Mouse (Mus musculus): ENCODE results near the gene Ptpn14.

Ptpn14 gene

DNA sequence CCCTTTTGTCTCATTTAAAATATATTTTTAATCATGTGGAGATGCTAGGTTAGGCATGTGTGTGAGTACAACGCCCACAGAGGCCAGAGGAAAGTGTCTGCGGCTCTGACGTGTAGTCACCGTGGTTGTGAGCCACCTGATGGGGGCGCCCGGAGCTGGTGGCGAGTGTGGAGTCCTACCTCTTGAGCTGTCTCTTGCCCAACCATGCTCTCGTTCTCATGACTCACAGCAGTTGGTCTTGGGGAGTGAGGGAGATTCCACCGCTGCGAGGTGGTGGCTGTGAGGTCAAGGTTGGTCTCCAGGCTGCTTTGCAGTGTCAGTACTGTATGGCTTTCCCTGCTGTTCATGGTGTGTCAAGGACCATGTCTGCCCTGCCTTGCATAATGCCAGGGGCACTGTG, 140.0 kb downstream of the Ptpn14 start:
- DNase-seq (ENCODE audit: low spot score), result no peak

DNA sequence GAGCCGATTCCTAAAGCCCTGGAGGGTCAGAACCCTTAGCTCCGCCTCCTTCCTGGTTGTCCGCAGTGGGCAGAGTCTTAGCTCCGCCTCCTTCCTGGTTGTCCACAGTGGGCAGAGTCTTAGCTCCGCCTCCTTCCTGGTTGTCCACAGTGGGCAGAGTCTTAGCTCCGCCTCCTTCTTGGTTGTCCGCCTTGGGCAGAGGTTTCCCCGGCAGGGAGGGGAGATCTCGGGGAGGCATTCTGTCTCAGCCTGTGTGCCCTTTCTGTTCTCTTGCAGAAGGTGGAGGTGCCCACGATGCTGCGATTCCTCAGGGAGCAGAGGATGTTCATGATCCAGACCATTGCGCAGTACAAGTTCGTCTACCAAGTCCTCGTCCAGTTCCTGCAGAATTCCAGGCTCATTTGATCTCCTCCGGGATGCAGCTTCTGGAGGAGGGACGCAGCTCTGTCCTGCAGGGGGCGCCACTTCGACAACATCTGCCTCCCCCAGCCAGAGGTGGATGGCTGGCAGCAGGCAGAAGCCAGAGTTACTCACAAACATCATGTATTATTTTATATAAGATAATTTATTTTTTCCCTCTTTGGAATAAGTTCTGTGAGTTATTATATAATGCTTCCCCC, 141.7 kb downstream of the Ptpn14 start:
- DNase-seq (ENCODE audit: low spot score), result no peak

DNA sequence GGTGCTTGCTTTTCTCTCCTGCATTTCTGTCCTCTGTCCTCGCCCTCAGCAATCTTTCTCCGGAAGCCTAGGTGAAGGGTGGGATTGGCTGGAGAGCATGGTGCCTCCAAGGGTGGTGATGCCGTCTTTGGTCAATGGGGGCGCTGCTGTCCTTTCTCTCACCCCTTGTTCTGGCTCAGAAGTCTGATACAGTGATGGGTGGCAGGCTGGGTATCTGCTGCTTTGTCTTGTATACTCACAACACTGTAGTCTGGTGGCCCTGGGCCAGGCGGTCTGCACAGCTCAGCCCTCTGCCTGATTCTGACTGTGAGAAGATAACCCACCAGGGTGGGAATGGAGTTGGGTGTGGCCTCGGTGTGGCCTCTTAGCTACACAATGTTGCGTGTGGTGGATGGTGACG, 142.5 kb downstream of the Ptpn14 start:
- no peak for DNase-seq (ENCODE audit: low spot score)

DNA sequence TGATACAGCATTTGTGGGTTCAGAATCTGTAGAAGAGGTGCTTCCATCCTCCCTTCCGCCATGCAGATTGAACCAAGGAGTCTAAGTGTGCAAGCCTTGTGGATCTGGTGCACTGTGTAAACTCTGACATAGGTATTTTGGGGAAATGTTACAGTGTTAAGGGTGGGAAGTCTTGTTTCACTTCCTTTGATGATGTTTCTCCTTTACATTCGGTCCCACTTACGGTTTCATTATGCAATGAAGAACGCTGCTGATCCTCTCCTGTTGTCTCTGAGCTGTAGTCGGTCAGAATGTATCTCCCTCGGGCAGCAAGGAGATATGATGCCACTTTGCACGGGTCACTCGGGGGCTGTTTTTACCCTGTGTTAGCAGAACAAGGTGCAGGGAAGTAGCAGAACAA, 143.6 kb downstream of the Ptpn14 start:
- DNase-seq (ENCODE audit: low spot score), result no peak

DNA sequence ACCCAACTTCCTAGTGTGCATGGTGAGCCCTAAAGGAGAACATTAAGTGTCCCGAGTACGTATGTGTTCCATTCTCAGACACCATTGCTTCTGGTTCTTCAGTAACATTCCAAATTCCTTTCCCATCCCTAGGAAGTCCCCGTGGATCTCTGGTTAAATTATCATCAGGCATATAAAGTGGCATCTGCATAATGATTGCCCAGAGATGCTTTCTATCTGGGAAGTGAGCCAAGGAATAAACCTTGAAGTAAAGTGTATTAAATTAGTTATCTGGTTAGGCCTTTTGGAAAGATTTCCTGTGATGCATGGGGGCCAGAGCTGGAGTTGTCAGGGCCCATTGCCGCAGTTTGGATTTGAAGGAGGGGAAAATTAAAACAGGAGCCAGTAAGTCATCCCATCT, 144.0 kb downstream of the Ptpn14 start:
- no peak for DNase-seq (ENCODE audit: low spot score)

DNA sequence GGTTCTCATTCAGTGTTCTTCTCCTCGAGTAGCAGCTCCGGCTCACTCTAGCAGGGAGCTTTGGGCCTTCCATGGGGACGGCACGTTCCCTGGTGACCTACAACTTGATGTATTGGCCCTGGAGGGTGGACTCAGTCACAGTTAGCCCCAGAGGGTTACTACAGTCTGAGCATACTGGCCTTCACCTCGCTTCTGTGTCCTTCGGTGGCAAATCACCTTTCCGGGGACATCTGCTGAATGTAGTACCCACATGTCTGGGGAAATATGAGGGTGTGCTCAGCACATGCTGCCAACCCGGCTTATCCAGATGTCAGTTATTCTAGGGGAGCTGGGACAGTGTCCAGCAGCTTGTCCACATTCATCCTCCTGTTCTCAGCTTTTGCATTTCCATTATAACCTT, 145.5 kb downstream of the Ptpn14 start:
- DNase-seq (ENCODE audit: low spot score), result no peak

DNA sequence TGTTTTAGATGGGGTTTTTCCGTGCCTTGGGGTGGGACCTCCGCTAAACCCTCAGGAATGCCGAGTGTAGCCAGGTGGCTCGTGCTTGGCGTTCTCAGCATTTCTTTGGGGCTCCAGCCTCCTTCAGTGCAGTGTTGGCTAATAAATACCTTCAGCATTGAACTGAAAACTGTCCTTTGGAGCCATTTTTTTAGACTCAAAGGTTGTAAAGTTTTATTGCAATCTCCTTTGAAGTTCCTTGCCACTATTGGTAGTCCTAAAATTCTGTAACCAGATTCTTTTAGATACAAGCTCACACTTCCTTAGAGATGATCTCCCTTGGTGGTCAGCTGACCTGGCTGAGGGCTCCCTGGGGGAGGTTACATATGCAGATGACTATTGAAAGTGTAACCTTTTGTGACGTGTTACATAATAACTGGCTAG, 147.4 kb downstream of the Ptpn14 start:
- DNase-seq (ENCODE audit: low spot score), result no peak

DNA sequence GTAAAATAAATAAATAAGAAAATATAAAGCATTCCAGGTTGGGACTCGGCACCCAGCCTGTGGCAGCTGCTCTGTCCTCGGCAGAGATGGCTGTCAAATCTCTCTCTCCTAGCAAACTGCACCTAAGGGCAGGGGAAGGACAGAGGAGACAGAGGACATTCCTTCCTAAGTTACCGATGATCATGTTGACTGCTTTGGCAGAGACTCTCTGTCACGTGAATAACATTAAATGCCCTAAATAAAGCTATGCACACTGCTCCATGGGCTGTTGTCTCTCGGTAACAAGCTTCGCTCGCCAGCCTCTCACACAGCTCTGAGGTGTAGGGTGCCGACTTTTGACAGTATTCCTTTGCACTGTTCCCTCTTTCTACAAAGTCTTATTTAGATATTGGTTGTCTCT, 148.1 kb downstream of the Ptpn14 start:
- no peak for DNase-seq (ENCODE audit: low spot score)

DNA sequence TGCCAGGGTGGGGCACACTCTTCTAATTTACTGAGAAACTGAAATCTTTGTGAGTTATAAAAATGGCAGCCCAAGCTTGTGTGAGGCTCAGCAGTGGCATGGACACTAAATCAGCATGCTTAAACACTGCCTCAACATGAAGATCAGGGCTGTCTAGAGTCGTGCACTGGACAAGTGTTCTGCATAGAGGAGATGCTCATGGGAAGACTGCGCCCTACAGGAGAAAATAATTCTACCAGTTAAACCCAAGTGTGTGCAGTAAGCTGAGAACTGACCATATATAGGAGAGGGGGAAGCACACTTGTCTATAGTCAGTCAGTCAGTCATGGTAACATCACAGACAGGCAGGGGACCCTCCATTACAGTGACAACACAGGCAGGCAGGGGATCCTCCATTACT, 151.1 kb downstream of the Ptpn14 start:
- DNase-seq (ENCODE audit: low spot score), result no peak

DNA sequence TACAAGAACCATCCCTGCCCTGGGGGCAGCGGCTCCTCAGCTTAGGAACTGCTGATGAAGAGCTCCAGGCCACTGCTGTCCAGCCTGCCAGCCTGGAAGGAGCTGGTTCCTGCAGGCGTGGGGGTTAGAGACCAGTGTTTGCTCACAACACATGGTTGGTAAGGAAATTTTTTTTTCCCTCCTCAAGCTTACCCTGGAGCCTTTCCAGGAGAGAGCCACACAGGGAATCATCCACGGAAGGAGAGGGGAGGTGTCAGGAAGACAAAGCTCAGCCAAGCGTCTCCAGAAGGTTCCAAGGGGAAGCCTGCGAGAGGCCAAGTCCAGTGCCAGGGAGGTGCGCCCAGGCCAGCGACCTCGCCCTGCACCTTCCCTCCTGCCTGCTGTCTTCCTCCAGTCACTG, 151.9 kb downstream of the Ptpn14 start:
- DNase-seq (ENCODE audit: low spot score), result no peak

DNA sequence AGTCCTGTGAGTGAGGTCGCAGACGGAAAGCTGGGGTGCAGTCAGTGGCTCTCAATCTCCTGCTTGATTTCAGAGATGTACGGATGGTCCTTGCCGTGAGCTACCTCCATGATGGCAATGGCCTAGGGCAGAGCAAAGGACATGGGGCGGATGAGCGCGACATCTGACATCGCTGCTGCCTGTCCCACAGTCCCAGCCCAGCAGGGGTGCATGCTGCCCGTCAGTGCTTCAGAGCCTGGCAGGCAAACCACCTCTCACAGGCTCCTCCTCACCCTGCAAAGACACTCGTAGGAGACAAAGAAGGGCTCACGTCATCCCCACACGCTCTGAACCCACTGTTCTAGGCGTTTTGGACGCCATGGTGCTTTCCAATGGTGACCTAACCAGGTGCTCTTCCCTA, 152.7 kb downstream of the Ptpn14 start:
- DNase-seq (ENCODE audit: low spot score), result no peak

DNA sequence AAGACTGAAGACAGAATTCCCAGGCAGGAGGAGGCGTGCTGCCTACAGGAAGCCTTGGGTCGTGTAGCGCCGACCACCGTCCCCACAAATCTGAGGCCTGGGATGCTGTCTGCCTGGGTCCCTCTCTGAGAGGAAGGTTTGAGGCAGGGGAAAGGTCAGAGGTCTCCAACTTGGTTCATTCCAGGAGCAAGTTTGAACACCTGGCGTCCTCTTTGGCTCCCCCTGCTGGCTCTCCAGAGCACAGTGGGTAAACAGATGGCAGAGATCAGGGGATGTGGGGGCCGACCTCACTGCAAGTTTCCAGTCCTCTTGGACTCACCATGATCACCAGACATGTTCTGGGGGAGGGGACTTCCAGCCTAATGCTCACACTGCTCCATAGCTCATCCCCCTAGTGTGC, 154.8 kb downstream of the Ptpn14 start:
- no peak for DNase-seq (ENCODE audit: low spot score)

DNA sequence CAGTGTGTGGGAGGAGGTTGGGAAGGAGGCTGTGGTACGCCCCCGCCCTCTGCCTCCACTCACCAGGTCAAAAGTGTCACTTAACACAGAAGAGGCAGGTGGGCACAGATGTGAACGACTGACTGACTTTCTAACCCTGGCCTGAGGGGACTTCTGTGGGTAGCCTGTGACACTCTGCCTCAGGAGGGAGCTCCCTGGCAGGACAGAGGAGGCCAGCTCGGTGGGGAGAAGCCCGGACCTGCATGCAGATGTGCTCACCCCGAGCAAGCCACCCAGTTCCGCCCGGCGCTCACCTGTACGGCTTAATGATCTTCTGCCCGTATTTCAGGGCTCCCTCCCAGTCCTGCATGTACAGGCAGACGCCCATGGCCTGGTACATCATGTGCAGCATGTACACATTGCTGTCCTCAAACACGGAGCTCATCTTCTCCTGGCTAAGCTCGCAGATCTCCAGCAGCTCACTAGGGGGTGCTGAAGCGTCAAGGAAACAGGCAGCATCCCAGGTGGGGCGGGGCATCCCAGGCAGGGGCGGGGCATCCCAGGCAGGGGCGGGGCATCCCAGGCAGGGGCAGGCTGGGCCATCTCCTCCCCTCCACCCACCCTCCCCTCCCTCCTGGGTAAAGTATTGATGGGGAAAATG, 155.6 kb downstream of the Ptpn14 start:
- no peak for DNase-seq (ENCODE audit: low spot score)

DNA sequence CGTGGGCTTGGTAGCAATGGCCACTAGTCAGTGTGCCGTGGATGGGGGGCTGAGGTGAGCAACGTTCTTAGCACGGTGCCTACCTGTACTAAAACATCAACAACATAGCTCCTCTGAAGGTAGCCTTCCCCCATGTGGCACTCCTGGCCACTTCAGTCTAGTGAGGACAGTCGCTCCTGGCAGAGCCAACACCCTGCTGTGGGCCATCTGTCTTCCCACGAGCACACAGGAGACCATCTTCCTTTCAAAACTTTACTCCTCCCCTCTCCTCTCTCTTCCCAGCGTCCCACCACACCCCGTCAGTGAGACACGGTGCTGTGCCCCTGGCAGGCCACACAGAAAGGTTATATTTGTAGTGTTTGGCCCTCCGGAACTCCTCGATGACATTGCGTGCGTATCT, 156.9 kb downstream of the Ptpn14 start:
- no peak for DNase-seq (ENCODE audit: low spot score)

DNA sequence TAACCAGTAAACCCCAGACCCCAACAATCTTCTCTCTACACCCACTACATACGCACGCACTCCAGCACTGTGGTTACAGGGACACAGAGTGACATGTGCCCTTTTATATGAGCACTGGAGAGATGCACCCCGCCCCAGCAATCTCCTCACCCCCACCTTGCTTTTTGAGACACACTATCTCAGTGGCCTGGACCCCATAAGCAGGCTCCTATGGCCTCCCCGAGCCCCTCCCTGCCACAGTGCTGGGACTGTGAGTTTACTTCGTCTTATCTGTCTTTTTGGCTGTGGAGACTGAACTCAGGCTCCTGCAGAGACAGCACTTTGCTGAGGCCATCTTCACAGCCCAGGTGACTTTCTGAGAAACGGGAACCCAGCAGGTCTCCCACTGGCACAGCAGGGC, 157.9 kb downstream of the Ptpn14 start:
- DNase-seq (ENCODE audit: low spot score), result no peak

DNA sequence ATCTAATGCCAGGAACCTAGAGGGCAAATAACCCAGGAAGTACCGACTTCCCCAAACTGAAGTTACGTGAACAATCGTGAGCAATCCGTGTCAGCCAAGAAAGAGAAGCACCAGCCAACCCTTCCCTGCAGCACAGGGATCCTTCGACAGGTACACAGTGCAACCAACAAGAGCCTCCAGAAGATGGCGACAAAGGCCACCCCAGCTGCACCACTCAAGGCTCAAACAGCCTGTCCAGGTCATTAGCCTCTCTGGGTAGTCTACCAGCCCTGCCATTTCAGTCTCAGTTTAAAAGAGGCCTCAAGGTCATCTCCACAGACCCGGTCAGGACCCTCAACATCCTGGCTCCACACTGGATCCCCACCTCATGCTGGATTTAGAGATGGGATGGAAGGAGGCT, 159.4 kb downstream of the Ptpn14 start:
- DNase-seq (ENCODE audit: low spot score), result peak; percentile 28

DNA sequence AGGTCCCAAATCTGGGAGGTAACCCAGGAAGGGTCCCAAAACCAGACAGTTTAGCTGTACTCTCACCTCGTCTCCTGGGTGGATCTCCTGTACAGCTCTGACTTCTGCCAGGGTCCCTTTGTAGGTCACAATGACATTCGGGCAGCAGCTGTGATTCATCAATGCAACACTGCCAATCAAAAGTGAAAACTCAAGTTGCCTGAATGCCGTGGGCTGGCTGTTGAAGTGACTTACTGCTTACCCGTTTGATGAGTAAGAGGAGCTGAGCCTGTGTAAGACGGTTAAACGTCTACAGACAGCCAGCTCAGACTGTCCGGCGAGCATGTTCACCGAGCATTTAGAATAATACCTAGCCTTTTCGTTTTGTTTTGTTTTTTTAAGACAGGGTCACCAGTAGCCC, 160.7 kb downstream of the Ptpn14 start:
- DNase-seq (ENCODE audit: low spot score), result no peak

DNA sequence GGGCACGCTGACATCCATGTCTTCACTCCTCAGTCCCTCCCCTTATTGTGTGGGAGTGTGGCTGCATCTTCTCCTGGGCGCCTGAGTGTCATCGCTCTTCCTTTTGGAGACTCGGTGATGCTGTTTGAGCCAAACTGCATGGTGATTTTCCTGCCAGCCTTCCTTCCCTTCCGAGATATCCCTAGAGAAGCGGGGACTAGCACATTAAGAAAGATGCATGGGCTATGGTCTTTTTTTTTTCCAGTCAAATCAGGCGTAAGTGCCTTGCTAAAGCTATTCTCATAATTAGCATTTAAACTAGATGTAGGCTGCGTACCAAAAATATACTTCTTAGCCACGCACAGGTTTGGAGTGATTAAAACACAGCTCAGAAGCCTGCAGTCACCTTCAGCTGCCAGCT, 166.1 kb downstream of the Ptpn14 start:
- DNase-seq (ENCODE audit: low spot score), result no peak

DNA sequence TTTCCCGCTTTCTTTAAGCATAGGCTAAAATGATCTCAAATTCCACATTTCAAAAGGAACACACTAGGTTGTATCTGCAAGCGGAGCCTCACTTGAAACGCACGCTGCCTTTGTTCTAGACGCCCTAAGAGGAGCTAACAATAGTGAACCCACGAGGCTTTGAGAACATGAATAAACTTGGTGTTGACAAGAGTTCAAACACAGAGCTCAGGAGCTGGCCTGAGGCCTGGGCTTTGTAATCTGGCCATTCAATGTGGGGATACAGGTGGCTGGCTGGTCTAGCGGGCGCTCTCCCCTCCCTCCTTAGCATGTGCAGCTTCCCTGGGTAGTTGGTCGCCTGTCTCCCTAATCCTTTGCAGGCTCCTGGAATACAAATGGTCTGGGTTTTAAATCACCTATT, 169.8 kb downstream of the Ptpn14 start:
- DNase-seq (ENCODE audit: low spot score), result no peak

DNA sequence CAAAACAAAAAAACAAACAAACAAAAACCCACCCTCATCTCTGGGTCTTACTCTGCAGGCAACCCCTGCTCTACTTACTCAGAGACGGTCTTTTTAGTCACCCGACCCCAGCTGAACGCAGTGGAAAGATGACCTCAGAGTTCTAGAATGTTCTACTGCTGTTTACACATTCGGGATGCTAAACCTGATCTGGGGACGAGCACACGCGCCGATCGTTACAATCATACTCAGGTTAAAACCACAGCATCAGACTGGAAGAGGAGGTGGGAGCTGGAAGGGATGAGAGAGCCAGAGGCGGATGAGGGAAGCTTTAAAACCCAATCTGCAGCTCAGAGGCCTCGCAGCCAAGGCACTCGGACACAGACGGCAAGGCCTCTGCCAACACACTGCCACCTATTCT, 170.6 kb downstream of the Ptpn14 start:
- no peak for DNase-seq (ENCODE audit: low spot score)

DNA sequence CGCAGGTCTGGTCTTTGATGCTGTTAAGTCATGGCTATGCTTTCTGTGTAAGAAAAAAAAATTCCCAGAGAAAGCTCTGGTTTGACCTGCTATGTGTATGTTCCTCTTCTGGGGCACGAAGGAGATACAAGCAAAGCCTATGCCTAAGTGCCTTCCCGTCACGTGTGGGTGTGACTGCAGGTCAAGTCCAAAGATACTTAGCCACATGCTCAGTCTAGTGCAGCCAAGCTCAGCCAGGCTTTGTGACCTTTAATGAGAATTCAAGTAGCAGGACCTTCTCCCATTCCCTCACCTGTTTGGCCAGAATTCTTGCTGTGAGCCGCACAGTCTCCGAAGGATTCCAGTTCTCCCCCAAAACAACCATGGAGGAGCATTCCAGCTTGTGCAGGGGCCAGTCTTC, 171.5 kb downstream of the Ptpn14 start:
- no peak for DNase-seq (ENCODE audit: low spot score)

DNA sequence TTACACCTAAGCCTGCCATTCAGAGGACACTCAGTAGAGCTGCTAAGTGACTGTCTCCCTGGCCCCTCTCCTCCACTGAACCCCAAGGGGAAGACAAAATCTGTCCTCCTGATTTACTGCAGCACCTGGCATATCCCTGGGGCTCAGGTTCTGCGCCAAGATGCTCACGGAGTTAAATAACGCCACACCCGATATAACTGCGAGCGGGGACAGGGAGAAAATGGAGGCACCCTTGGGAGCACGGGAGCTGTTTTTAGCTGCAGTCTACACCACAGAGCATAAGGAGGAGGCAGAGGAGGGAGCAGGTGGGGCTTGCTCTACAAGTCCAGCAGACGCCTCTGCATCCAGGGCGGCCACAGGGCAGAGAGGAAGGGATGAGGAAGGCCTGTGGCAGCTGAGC, 174.3 kb downstream of the Ptpn14 start:
- no peak for DNase-seq (ENCODE audit: low spot score)

DNA sequence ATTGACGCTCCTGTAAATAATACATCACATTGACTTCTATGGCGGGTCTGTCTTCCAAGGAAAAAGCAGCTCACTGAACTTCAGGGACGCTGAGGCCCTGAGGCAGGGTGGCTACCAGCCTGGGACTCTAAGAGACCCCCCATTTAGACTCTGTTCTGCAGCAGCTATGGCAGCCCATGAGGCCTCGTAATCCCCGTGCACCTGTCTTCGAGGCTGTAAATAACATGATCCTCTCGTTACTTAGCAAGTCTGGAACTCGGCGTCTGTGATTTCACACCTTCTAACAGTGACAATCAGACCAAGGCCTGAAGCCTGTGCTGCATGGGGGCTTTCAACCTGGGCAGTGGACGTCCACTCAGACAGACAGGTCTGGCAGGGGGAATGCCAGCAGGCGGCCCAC, 175.1 kb downstream of the Ptpn14 start:
- no peak for DNase-seq (ENCODE audit: low spot score)

DNA sequence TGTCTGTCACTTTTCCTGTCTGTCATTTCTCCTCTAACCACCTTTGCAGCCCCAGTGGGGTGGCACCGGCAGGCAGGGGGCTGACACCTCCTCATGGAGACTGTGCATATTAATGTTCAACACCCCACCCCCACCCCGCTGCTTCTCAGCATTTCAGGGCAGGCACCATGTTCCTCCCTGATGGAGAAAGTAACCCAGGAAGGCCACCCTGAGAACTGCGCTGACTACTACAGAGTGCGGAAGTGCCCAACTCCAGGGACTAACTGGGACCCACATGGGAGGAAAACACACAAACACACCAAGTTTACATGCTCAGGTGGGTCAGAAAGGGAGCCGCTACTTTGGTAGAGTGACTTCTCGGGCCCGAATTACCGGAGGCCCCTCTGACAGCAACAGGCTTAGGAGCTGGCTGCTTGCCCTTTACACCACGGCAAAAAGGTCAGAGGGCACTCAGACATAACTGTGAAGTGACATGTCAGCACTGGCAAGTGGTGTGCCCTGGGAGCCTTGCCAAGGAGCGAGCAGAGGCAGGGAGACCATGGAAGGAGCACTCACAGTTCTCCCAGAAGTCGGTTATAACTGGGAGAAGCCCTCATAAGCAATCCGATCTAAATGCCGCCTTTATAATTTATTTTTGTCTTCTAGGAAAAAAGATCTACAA, 182.7 kb downstream of the Ptpn14 start:
- DNase-seq (ENCODE audit: low spot score), result no peak
